Mouse (Mus musculus) liver, embryonic 14.5 days (tissue): ENCODE results near the gene Sltm.

Source experiments
- CTCF ChIP-seq: IDR thresholded peaks from 2 replicates; pipeline ENCODE4 v1.5.1; 2016; ENCODE audit warnings: antibody characterized with exemption, low read depth, control low read depth
- EP300 ChIP-seq: IDR thresholded peaks from 2 replicates; pipeline ENCODE4 v1.6.1; 2016; ENCODE audit warnings: antibody characterized with exemption, low read depth

DNA sequence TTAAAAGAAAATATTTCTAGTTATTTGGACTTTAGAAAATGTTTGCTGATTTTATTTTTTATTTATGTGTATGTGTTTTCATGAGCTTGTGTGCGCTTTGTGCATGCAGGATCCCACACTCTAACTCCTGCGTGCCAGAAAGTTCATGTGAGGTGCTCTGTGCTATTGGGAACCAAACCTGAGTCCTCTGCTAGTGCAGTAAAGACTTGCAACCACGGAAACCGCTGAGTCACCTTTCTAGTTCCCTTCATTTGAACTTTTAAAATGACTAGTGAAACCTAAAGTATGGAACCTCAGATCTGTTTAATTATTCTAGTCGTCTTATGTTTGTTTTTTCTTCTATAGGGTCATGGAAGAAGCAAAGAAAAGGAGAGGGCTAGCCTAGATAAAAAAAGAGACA lies 38.4 kb downstream of the Sltm start:
- no peak for TF ChIP-seq CTCF
- TF ChIP-seq EP300 = no peak
